Mouse (Mus musculus): ENCODE results near the gene Morc1. TPM values are rescaled to one million over a fixed set of nuclear protein-coding genes. Genes with fewer than 3 reads are reported as not detected.

The Morc1 gene
- 0.05 TPM in 1 of 2 replicates, not detected in the other for polyA plus RNA-seq (2012; rRNA removed)

DNA sequence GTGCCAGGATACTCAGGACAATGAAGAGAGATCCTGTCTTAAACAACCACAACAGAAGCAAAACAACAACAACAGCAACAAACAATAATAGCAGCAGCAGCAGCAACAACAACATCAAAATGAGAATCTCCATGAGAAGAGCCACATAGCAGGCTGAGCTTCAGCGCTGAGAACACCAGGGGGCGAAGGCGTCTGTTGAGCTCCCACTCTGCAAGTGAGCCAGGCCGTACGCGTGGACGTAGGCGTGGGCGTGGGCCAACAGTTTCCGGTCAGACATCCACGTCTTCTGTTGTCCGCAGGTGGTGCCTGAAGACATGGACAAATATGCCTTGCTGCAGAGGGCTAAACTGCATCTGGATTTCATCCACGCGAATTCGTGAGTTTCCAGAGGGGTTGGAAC, at the start of gene Morc1:
TSS of gene Morc1 (plus strand) at position 211 of the 400 bp plus-strand sequence.
- Histone ChIP-seq H3K27ac (ENCODE audit: insufficient read depth, low read length) (no peak within 1 kb of the TSS), H3K27me3 (ENCODE audit: control insufficient read depth, insufficient read depth, low read length) (no peaks in the 10 kb centered on the region), H3K4me3 (replicated peaks; ENCODE audit: insufficient read depth, low read depth, low read length) (no peak within 1 kb of the TSS), H3K4me1 (ENCODE audit: control insufficient read depth, insufficient read depth, low read length) (no peaks in the 10 kb centered on the region)
- no peak for DNase-seq
- WGBS = 89% methylated on average over 15 of the region's 15 CpGs
- TF ChIP-seq CTCF (IDR thresholded peaks at IDR 0.05; ENCODE audit: borderline replicate concordance, insufficient read depth, low read depth, low read length) (no peak), POLR2A (IDR thresholded peaks at IDR 0.05; ENCODE audit: borderline replicate concordance, insufficient read depth, low read length) (no peak)

DNA sequence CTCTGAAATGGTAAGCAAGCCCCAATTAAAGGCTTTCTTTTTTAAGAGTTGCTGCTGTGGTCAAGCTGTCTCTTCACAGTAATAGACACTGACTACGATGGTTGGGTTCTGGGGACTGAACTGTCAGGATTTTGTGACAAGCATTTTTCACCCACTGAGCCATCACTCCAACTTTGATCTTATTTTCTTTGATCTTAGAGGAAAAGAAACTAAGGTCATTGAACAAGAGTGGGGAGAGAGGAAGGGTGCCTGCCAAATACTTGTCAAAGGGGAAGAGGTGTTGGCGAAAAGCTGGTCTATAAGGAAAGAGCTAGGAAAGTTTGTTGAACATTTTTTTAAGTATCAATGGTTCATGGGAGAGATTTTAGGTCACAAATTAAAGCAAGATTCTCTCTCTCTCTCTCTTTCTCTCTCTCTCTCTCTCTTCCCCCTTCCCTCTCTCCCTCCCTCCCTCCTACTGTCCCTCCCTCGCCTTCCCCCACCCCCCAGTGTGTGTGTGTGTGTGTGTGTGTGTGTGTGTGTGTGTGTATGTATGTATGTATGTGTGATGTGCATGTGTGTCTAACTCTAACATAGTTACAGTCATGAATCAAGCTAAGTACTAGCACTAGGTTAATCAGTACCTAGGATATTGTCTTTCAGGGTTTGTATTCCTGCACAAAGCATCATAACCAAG, 47.3 kb upstream of the Morc1 start:
- 89% methylated on average over 3 of the region's 3 CpGs for WGBS
- TF ChIP-seq CTCF (IDR thresholded peaks at IDR 0.05; ENCODE audit: borderline replicate concordance, insufficient read depth, low read depth, low read length) = no peak
- TF ChIP-seq POLR2A (IDR thresholded peaks at IDR 0.05; ENCODE audit: borderline replicate concordance, insufficient read depth, low read length) = no peak
- Histone ChIP-seq H3K27ac (ENCODE audit: insufficient read depth, low read length) (no peak overlapping the region), H3K4me1 (ENCODE audit: control insufficient read depth, insufficient read depth, low read length) (no peaks in the 10 kb centered on the region), H3K27me3 (ENCODE audit: control insufficient read depth, insufficient read depth, low read length) (no peaks in the 10 kb centered on the region), H3K4me3 (replicated peaks; ENCODE audit: insufficient read depth, low read depth, low read length) (no peak overlapping the region)
- DNase-seq = no peak

DNA sequence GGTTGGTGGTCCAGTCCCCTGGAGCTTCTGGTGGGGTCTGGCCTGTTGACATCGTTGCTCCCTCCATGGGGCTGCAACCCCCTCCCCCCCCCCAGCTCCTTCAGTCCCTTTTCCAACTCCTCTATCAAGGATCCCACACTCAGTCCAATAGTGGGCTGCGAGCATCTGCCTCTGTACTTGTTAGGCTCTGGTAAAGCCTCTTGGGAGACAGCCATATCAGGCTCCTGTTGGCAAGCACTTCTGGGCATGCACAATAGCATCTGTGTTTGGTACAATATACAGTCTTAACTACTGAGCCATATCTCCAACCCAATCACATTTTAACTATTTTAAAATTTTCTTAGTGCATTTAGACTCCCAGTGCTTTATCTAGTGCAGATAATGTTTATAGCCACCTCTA, 44.1 kb upstream of the Morc1 start:
- Histone ChIP-seq H3K4me1 (ENCODE audit: control insufficient read depth, insufficient read depth, low read length) (no peaks in the 10 kb centered on the region), H3K27me3 (ENCODE audit: control insufficient read depth, insufficient read depth, low read length) (no peaks in the 10 kb centered on the region), H3K27ac (ENCODE audit: insufficient read depth, low read length) (no peak overlapping the region), H3K4me3 (replicated peaks; ENCODE audit: insufficient read depth, low read depth, low read length) (no peak overlapping the region)
- TF ChIP-seq CTCF (IDR thresholded peaks at IDR 0.05; ENCODE audit: borderline replicate concordance, insufficient read depth, low read depth, low read length) (no peak), POLR2A (IDR thresholded peaks at IDR 0.05; ENCODE audit: borderline replicate concordance, insufficient read depth, low read length) (no peak)
- no peak for DNase-seq
- WGBS = 53% methylated on average over 2 of the region's 2 CpGs

DNA sequence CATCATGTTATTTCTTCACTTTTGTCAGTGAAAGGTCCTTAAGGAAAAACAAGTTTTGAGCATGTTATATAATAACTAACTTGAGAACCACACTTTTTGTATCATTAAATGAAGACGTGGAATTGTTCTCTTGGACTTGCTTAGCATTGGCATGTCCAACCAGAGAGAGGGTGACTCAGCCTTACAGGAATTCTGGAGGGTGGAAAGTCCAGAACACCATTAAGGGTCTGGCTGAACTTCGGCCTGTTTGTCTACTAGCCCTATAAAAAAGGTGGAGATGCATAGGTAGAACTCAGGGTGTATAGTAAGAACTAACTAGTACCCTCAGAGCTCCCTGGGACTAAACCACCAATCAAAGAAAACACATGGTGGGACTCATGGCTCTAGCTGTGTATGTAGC, 35.8 kb upstream of the Morc1 start:
- no peak for DNase-seq
- Histone ChIP-seq H3K27ac (ENCODE audit: insufficient read depth, low read length) (no peak overlapping the region), H3K4me3 (replicated peaks; ENCODE audit: insufficient read depth, low read depth, low read length) (no peak overlapping the region), H3K27me3 (ENCODE audit: control insufficient read depth, insufficient read depth, low read length) (no peaks in the 10 kb centered on the region), H3K4me1 (ENCODE audit: control insufficient read depth, insufficient read depth, low read length) (no peaks in the 10 kb centered on the region)
- 97% methylated on average over 2 of the region's 2 CpGs for WGBS
- no peak for TF ChIP-seq CTCF (IDR thresholded peaks at IDR 0.05; ENCODE audit: borderline replicate concordance, insufficient read depth, low read depth, low read length)
- no peak for TF ChIP-seq POLR2A (IDR thresholded peaks at IDR 0.05; ENCODE audit: borderline replicate concordance, insufficient read depth, low read length)

DNA sequence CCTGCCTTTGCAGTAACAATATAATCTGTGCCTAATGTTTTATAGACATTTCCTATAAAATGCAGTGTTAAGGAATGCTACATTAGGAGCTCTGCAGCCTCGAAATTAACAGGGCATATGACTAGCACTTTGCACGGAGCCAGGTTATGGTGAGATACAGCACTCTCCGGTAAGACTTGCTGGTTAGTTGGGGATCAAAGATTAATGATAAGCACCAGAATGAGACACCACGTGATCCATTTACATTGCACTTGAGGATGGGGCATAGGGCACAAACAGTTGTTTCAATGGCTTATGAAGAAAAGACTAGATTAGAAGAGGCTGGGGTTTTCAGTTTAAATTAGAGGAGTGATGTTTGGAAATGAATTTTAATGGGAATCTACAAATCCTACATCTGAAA, 28.1 kb upstream of the Morc1 start:
- WGBS = 85% methylated on average over 4 of the region's 4 CpGs
- no peak overlapping the region for H3K4me3 ChIP-seq (replicated peaks; ENCODE audit: insufficient read depth, low read depth, low read length)
- no peak overlapping the region for H3K27ac ChIP-seq (ENCODE audit: insufficient read depth, low read length)
- no peaks in the 10 kb centered on the region for H3K4me1 ChIP-seq (ENCODE audit: control insufficient read depth, insufficient read depth, low read length)
- H3K27me3 ChIP-seq (ENCODE audit: control insufficient read depth, insufficient read depth, low read length) = no peaks in the 10 kb centered on the region
- TF ChIP-seq POLR2A (IDR thresholded peaks at IDR 0.05; ENCODE audit: borderline replicate concordance, insufficient read depth, low read length) = no peak
- TF ChIP-seq CTCF (IDR thresholded peaks at IDR 0.05; ENCODE audit: borderline replicate concordance, insufficient read depth, low read depth, low read length) = no peak
- no peak for DNase-seq

DNA sequence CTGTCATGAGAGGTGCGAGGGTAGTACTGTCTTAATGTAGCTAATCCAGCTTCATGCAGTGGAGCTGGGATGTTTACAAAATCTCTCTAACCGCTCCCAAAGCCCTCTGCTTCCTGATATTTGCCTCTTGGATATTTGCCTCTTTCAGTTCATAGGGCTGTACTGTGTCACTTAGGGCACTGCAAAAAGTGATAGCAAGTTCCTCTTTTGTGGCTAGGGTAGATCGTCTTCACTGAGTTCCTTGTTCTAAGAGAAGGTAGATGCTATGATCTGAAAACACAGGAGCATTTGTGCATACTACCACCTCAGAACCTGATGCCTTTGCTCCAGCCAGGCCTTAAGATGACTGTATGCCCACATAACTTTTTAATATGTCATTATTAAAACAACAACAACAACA, 27.6 kb upstream of the Morc1 start:
- Histone ChIP-seq H3K27ac (ENCODE audit: insufficient read depth, low read length) (no peak overlapping the region), H3K4me1 (ENCODE audit: control insufficient read depth, insufficient read depth, low read length) (no peaks in the 10 kb centered on the region), H3K4me3 (replicated peaks; ENCODE audit: insufficient read depth, low read depth, low read length) (no peak overlapping the region), H3K27me3 (ENCODE audit: control insufficient read depth, insufficient read depth, low read length) (no peaks in the 10 kb centered on the region)
- DNase-seq = no peak
- TF ChIP-seq POLR2A (IDR thresholded peaks at IDR 0.05; ENCODE audit: borderline replicate concordance, insufficient read depth, low read length) (no peak), CTCF (IDR thresholded peaks at IDR 0.05; ENCODE audit: borderline replicate concordance, insufficient read depth, low read depth, low read length) (no peak)
- 93% methylated on average over 3 of the region's 3 CpGs for WGBS

DNA sequence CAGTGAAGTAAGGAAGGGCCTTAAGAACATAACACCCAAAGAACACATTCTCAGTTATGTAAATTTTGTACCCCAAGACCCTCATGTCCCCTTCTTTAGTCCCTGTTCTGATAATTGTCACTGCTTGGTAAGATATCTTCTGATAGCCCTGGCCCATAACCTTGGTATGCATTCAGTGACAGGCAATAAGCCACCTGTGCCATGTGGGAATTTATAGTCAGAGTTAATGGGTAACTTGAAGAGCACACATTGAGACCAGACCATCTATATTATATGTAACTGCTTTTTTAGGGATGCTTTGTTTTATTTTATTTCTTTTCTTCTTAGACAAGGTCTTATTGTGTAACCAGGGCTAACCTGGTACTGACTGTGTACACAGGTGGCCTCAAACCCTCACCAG, 27.0 kb upstream of the Morc1 start:
- Histone ChIP-seq H3K27ac (ENCODE audit: insufficient read depth, low read length) (no peak overlapping the region), H3K4me1 (ENCODE audit: control insufficient read depth, insufficient read depth, low read length) (no peaks in the 10 kb centered on the region), H3K4me3 (replicated peaks; ENCODE audit: insufficient read depth, low read depth, low read length) (no peak overlapping the region), H3K27me3 (ENCODE audit: control insufficient read depth, insufficient read depth, low read length) (no peaks in the 10 kb centered on the region)
- TF ChIP-seq POLR2A (IDR thresholded peaks at IDR 0.05; ENCODE audit: borderline replicate concordance, insufficient read depth, low read length) (no peak), CTCF (IDR thresholded peaks at IDR 0.05; ENCODE audit: borderline replicate concordance, insufficient read depth, low read depth, low read length) (no peak)
- no peak for DNase-seq

DNA sequence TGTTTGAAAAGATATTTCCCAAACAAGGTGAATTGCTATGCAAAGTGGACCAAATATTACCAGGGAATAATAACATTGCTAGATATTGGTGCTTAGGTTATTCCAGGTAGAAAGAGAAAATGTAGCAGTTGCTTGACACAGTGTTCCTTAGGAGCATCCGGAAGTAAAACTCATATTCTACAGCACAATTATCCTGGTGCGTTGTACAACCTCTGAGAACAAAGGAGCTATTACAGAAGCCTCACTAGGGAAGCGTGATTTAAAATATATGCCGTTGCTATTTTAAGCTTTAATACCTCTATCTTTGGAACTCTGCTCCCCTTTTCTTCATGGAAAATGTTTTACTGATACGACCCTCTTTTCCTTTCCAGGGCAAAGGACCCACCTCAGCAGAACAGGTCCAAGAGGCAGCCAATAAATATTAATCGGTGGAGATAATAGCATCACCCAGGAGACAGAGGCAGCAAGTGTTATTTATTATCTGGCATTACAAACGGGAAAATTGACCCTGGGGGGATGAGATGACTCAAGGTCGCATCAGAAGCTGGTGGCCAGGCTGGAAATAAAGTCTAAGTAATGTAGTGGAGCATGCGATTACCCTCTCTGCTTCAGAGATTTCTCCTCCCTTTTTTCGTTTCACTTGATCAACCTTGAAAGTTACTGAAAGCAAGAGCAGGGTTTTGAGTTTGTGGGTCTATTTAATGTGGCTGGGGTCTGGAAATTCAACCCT, 25.2 kb upstream of the Morc1 start:
- TF ChIP-seq POLR2A (IDR thresholded peaks at IDR 0.05; ENCODE audit: borderline replicate concordance, insufficient read depth, low read length) (no peak), CTCF (IDR thresholded peaks at IDR 0.05; ENCODE audit: borderline replicate concordance, insufficient read depth, low read depth, low read length) (no peak)
- WGBS = 61% methylated on average over 10 of the region's 10 CpGs

More for the DNA sequence above, 25.2 kb upstream of the Morc1 start:
- no peak for DNase-seq
- H3K27me3 ChIP-seq (ENCODE audit: control insufficient read depth, insufficient read depth, low read length) = no peaks in the 10 kb centered on the region
- H3K4me3 ChIP-seq (replicated peaks; ENCODE audit: insufficient read depth, low read depth, low read length) = no peak overlapping the region
- no peaks in the 10 kb centered on the region for H3K4me1 ChIP-seq (ENCODE audit: control insufficient read depth, insufficient read depth, low read length)
- H3K27ac ChIP-seq (ENCODE audit: insufficient read depth, low read length) = no peak overlapping the region
